Mouse (Mus musculus) frontal cortex, postnatal 25 days (tissue): ENCODE results near the gene Sec1.

Experiments used
- DNase-seq, 2 experiments: peaks; one replicate each; pipeline ENCODE4 v3.0.0; 2022; ENCODE audit warnings: low spot score in 2 of 2

The Sec1 gene

GRCm38 (mm10) chr7:45693921-45694591 is at the start of gene Sec1:
Gene Sec1, minus strand, starts transcription at chr7:45694402.
- no peak for DNase-seq

- DNase-seq: peak; percentile 50 to 65
Measured at GRCm38 (mm10) chr7:45742338-45742737, 48.1 kb upstream of the Sec1 start.

GRCm38 (mm10) chr7:45741777-45742176 is 47.6 kb upstream of the Sec1 start:
- DNase-seq: no peak

GRCm38 (mm10) chr7:45741308-45741707 is 47.1 kb upstream of the Sec1 start:
- DNase-seq: no peak

GRCm38 (mm10) chr7:45739820-45740219 is 45.6 kb upstream of the Sec1 start:
- DNase-seq: no peak

- peak; percentile 60 to 80 for DNase-seq
Measured at GRCm38 (mm10) chr7:45739162-45739763, 45.1 kb upstream of the Sec1 start.

GRCm38 (mm10) chr7:45733477-45733876 is 39.3 kb upstream of the Sec1 start:
- DNase-seq: no peak

GRCm38 (mm10) chr7:45730727-45731431 is 36.7 kb upstream of the Sec1 start:
- DNase-seq: no peak

GRCm38 (mm10) chr7:45727625-45728024 is 33.4 kb upstream of the Sec1 start:
- no peak for DNase-seq

- DNase-seq: no peak
Measured at GRCm38 (mm10) chr7:45726419-45726818, 32.2 kb upstream of the Sec1 start.

- DNase-seq: no peak
Measured at GRCm38 (mm10) chr7:45725713-45726112, 31.5 kb upstream of the Sec1 start, which contains the start of gene Spaca4. Gene Spaca4, minus strand, starts transcription at chr7:45725813.

GRCm38 (mm10) chr7:45725151-45725550 is 30.9 kb upstream of the Sec1 start:
- no peak for DNase-seq

- no peak for DNase-seq
Measured at GRCm38 (mm10) chr7:45723781-45724180, 29.6 kb upstream of the Sec1 start.

- no peak for DNase-seq
Measured at GRCm38 (mm10) chr7:45723301-45723700, 29.1 kb upstream of the Sec1 start.

- DNase-seq: no peak
Measured at GRCm38 (mm10) chr7:45722348-45722713, 28.1 kb upstream of the Sec1 start.

GRCm38 (mm10) chr7:45721642-45722347 is 27.6 kb upstream of the Sec1 start:
- DNase-seq: no peak

- no peak for DNase-seq
Measured at GRCm38 (mm10) chr7:45721234-45721571, 27.0 kb upstream of the Sec1 start.

GRCm38 (mm10) chr7:45720413-45721233 is 26.4 kb upstream of the Sec1 start, which contains the start of gene Fam83e:
Gene Fam83e, plus strand, starts transcription at chr7:45721212.
- DNase-seq: no peak

- no peak for DNase-seq
Measured at GRCm38 (mm10) chr7:45719738-45720412, 25.7 kb upstream of the Sec1 start.

GRCm38 (mm10) chr7:45719180-45719579 is 25.0 kb upstream of the Sec1 start:
- no peak for DNase-seq

GRCm38 (mm10) chr7:45718331-45718730 is 24.1 kb upstream of the Sec1 start:
- DNase-seq: no peak
